Mouse (Mus musculus): ENCODE measurements around the gene Fndc3b. TPM values are rescaled to one million over a fixed set of nuclear protein-coding genes. Genes with fewer than 3 reads are reported as not detected.
A peak's percentile ranks its signal among the peaks of the same experiment; 100 is the strongest.

Gene Fndc3b
- total RNA-seq, 4 experiments from 2014 or later = 17.7 to 23.4 (median 21.2) TPM

DNA sequence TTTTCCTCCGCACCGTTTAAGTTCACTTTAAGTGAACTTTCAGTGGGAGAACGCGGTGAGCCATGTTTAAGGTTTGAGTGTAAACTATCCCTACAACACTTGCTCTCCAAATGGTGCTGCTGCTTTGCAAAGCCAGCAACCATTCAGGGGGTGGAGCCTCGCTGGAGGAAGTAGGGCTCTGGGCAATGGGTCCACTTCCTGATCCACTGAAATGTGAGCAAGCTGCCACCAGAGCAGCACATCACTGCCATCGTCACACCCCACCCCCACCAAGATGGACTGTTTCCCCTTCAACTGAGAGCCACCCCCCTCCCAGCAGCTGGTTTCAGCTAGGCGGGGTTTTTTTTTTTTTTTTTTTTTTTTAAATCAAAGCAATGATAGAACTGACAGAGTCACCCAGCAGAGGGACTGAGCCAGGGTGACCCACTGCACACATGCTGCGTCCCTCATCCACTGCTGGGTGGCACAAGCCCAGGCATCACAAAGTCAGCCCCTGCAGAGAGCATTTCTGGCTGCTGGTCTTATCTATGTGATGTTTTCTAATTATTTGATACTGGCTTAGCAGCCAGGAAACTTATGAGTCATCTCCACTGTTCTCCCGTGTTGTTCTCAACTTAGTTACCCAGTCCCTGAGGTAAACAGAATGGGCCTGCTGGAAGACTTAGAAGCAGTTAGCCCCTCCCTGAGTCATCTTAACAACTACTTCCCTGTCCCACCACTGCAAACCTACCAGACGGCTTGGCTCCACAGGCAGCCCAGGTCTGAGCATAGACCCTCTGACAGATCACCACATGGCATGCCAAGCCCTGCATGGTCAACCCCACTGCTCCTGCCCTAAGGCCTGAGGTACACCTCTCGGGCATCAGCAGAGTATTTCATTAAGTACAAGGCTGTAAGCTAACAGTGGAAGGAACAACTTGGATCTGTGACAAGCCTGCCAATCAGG is 112.4 kb downstream of the Fndc3b start:
- no peak for DNase-seq (ENCODE audit: low spot score in 2 of 2)

DNA sequence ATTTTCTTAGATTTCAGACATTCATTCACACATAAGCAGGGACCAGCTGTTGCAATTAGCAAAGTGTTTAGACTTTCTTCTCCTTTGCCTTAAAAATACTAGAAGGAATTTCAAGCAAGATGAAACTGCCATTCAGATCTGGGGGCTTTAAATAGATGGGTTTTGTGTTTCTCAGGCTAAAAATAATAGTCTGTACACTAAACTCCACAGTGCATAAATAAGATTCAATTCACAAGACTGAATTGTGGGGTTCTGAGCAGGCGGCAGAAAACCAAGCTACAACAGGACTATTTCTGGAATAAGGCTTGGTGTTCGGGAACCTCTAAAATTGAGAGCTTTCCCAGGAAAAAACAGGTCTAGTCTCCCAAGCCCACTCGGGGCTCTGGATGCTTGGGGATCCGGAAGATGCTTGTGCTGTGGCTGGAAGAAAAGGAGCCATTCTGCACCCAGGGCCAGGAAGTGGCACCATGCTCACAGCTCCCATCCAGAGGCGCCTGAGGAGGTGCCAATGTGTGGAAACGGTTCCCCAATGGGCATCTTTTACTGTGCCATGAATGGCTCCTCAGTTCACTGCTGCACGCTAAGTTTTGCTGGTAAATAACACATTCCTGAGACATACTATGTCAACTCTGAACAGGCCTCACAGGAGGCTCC is 117.5 kb downstream of the Fndc3b start:
- DNase-seq (ENCODE audit: low spot score in 2 of 2) = no peak

DNA sequence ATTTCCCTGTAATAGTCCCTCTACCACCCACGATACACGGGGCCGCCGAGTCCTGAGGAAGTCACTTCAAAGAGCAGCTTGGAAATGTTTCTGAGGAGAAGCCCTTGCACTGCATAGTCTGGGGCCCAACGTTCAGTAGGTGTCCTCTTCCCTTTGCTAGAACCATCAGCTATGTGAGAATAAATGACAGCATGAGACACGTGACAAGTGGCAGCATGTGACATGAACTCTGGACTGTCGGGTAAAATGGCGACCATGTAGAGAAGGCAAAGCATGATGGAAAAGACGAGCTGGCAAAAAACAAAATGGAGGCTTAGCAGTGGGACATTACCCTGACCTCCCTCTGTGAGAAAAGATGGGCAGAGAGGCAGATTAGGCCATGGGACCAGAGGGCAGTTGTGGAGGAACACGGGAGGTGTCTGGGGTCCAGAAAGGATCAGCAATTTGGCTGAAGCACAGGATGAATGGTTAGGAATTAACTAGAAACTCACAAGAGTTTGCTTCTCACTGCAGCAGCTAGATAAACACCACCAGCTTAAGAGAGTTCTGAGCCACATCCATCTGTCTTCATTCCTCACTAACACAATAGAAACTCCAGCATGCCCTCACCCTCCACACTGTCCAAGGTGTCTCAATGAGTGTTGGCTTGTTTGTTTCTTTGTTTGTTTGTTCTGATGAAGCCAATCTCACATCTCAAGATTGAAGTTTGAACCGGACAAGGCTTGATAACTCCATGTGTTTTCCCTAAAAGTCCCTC is 118.2 kb downstream of the Fndc3b start:
- DNase-seq (ENCODE audit: low spot score in 2 of 2) = no peak

DNA sequence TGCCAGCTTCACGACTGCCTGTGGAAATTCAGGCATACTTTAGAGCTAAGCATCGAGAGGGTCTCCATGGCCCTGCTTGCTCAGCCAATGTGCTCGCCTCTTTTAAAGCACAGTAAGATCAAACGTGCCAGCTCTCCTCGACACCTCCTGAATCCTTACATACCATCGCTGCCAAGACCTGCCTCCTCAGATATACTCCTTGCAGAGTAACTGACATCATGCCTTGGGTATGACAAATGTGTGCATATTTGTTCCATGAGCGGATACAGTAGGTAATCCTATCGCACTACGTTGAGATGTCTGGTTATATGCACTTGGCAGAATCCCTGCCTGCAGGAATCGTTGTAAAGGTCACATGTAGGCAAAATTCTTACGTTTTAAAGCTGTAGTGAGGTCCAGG is 120.3 kb downstream of the Fndc3b start:
- DNase-seq (ENCODE audit: low spot score in 2 of 2) = no peak

DNA sequence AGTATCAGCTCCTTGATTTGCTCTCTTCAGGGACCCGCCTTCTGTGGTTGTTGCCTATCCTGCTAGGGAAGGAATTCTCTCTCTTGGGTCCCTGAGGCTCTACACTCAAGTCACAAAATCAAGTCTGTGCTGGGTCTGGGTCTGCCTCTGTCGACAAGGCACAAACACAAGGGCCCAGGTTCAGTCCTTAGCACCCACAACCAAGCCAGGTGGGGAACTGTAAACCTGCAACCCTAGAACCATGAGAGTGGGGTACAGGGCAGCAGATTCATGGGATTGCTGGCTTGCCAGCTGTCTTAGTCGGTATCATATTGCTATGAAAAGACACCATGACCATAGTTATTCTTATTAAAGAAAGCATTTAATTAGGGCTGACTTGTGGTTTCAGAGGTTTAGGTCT is 121.8 kb downstream of the Fndc3b start:
- no peak for DNase-seq (ENCODE audit: low spot score in 2 of 2)

DNA sequence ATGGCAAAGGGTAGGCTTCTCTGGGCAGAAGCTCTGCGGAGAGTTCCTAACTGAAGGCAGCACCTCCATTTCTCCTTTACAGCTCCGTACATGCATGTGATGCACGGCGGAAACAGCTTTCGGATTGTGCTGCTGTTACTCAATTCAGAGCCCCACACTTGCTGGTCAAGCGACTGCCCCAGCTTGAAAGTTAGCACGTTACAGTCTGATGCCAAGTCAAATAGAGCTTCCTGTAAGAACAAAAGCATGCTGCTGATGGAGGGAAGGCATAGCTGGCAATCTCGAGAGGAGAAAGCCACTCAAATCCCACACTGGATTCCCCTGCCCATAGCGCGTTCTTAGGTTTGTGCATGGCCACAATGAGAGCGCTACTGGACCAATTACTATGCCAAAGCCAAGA is 122.5 kb downstream of the Fndc3b start:
- no peak for DNase-seq (ENCODE audit: low spot score in 2 of 2)

DNA sequence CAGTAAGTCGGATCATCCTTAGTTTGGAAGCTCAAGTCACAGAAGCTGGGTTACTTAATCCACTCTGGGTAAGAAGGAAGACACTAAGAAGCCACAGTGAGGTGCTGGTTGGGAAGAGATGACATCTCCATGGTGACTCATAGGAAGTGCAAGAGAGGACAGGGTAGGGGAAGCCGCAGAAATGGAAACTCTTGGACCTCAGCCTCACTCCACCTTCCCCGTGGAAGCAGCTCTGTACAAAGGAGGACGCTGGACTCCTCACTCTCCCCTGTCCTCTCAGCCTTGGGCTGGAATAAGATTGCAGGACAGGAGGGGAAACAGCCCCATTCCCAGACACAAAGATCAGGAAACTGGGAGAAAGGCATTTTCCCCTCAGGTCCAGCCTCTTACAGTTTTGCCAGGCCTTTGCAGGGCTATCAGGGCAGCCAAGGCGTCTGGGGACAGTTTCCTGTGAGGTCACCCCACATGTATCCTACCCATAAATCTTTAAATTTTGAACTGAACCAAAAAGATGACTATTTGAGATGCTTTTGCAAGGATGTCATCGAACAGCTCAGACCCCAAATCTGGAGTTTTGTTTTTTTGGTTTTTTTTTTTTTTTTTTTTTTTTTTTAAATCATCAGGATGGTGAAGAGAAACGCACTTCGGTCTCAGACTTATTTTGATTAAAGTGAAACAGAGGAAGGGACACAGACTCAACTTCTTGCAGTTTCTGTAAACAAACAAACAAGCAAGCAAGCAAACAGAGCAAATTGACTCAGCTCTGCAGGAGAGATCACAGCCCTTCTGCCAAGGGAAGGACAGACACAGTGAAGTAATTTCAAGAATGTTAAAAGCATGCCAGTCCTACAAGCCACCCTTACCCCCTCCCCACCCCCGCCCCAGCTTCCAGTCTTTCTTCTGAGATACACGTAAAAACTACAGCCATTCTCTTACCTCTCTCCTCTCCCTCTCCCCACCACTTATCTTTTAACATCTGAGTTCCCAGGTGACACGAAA is 126.2 kb downstream of the Fndc3b start:
- no peak for DNase-seq (ENCODE audit: low spot score in 2 of 2)

DNA sequence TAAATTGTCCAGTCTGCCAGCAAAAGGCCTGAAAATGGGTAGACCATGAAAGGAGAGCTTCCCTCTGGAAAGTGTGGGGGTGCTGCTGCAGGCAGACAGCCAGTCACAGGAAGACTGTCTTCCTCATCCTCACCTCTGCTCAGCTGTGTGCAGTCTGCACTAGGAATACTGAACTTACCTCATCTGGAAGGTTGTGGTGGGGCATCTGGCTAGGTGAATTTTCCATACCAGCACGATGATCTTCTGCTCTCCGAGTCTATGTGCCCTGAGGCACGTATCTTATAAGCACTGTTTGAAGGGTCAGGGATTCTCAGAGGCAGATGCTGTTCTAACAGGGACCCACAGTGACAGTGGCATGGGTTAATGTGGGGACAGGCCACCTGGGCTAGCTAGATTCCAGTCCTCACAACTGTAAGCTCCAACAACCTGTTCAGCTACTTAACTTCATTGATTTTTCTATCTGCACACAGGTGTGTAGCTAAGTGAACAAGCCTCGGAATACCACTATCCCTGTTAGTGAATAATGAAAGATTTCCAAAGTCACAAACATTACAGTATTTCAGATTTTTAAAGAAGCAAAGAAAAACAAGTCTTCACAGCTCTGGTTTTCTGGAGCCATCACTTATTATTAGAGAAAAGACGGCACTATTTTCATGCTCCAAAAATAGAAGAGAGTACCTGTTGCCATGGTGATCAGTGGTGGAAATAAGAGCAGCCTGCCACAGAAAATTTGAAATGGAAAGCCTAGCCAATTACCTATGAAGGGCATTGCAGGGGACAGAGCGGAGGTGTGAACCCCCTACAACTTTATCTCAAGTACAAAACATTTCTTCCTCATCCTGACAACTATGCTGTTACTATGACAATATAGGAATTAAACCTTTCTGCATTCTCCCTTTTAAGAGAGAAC is 128.9 kb downstream of the Fndc3b start:
- no peak for DNase-seq (ENCODE audit: low spot score in 2 of 2)

DNA sequence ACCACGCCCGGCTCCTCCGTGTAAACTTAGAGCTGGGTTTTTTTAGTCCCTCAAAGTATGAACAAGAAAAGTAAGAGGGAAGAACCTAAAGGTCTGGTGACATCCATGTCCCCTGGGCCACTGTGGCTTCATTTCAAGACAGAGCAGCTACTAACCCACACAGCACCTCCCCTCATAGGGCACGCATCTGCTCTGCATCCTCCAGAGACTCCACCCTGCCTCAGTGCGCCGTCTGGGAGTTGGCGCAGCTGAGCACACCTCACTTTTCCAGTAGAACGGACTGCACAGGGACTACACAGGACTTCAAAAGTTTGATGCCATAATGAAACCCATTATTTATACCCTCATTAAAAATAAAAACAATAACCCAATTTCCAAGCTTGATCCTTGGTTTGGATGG is 130.2 kb downstream of the Fndc3b start:
- no peak for DNase-seq (ENCODE audit: low spot score in 2 of 2)

DNA sequence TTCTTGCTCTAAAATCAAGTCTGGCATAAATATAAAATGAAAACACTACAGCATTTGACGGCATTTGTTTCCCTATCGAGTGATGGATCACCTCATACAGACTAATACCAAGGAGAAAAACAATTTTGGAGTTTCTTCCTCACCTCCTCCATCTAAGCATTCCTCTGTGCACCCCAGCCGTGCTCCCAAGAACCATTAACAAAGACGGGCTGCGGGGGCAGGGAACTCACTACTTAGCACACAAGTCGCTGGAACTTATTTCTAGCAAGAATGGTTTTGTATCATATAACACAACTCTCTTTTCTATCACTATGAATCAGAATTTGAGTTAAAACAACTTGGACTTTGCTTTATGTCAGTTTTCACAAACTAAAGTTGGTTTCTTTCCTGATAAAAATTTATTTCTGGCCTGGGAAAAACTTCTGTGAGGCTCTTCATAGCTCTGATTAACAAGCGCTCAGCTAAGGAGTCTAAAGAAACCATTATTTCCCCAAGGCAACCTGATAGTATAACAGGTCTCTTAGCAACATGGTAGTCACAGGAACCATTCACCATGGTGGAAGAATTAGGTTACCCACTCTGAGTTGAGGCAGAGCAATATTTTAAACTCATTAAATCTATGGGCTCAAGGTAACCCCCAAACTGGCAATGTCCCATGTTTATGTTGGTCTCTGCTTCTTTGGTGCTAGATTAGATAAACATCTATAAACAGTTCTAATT is 131.1 kb downstream of the Fndc3b start:
- DNase-seq (ENCODE audit: low spot score in 2 of 2) = no peak

DNA sequence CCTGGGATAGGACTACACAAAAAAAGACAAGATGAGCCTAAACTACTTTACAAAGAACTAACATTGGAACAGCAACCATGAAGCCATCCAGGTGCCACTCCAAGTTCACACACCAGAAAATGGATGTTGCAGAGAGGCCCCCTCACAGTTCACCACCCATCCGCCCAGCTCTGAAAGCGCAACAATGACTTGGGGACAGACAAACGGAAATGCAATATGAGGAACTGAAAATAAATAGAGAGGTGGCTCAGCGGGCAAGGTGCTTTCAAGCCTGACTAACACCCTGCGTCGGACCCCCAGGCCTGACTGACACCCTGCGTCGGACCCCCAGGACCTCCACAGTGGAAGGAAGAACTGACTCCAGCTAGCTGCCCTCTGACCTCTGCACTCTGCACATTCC is 131.9 kb downstream of the Fndc3b start:
- no peak for DNase-seq (ENCODE audit: low spot score in 2 of 2)

DNA sequence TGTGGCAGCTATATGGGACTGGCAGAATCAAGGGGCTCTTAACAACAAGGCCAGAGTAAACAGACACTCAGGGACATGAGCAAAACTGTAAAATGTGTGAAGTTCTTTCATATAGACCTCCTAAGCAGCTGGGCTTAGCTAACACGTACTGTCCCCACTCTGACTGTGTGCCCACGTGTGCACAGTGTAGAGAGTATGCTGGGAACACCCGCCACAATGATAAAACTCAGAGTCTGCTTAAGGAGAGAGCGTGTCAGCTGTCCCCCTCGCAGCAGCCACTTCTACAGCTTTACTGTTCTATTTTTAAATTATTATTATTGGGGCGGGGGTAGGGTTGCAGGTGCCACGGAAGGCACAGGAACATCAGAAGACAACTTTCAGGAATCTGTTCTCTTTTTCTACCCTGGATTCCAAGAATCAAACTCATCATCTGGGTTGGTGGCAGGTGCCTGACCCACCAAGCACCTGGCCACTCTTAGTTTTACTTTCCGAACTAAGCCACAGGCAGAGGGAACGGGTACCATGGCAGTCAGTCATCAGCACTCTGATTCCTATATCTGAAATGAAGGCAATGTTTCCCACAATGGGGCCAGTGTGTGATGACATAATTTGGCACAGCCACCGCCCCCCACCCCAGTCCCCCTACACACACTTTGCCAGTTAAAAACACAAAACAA is 133.6 kb downstream of the Fndc3b start:
- DNase-seq (ENCODE audit: low spot score in 2 of 2) = no peak

DNA sequence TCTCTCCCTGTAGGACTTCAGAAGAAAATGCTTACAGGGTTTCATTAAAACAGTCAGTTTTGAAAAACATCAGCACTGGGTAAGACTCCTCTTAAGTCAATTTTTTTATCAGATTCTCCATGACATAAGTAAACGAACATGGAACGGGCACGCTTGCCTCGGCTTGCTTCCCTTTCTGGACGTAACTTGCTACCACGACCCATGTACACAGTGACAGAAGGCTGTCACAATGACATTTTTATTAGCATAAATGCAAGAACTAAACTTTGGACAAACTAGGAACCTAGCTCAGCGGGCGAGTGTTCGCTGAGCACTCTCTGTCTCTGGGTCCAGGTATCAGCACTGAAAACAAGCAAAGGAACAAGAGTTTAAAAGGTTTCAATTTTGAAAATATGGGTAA is 136.9 kb downstream of the Fndc3b start:
- no peak for DNase-seq (ENCODE audit: low spot score in 2 of 2)

DNA sequence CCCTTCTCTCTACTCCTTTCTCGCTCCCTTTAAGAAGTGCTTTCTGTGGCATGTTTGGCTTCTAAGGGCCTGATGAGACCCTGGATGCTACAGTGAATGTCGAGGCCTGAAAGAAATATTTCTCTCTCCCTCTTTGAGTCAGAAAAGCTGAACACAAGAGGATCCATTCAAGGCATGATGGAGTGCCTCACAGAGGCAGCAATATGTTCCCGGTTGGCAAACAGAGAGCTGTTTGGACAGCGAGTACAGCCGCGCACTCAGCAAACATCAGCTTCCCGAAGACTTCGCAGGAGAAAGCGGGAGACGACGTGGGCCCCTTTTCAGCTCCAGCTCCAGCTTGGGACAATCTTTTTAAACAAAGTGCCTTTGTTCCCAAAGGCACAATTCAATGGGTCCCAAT is 137.6 kb downstream of the Fndc3b start:
- DNase-seq (ENCODE audit: low spot score in 2 of 2) = peak in 1 of 2 experiments; percentile 34

DNA sequence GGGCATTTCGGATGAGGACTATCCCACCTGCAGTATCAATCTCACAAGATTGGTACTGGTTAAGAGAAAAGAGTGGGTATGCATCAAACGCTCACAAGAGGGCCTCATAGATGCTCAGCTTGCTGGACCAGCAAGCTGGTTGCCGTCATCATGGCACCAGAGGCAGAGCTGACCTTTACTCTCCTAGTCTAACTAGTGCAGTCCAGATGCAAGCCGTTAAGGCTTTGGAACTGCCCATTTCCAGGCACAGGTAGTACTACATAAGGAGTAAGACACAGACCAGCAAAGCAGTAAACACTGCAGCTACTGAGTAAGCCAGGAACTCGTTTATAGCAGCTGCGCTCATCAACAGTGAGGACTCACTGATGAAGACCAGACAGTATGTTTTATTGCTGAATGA is 138.8 kb downstream of the Fndc3b start:
- no peak for DNase-seq (ENCODE audit: low spot score in 2 of 2)

DNA sequence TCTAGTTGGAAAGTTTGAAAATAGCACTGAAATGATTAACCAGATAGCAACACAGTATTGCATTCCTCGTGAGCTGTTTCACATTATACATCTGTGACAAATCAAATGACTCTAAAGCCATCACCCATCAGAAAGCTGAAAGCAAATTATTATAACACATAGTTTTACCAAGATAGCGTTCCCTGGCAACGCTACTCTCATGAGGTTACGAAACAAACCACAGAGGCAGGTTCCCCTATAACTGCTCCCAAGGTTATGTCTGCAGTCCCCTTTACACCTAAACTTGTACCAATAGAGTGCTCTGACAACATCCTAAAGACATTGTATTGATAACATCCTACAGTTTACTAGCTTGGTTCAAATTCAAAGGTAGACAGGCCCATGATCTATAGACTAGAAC is 145.8 kb downstream of the Fndc3b start:
- no peak for DNase-seq (ENCODE audit: low spot score in 2 of 2)

DNA sequence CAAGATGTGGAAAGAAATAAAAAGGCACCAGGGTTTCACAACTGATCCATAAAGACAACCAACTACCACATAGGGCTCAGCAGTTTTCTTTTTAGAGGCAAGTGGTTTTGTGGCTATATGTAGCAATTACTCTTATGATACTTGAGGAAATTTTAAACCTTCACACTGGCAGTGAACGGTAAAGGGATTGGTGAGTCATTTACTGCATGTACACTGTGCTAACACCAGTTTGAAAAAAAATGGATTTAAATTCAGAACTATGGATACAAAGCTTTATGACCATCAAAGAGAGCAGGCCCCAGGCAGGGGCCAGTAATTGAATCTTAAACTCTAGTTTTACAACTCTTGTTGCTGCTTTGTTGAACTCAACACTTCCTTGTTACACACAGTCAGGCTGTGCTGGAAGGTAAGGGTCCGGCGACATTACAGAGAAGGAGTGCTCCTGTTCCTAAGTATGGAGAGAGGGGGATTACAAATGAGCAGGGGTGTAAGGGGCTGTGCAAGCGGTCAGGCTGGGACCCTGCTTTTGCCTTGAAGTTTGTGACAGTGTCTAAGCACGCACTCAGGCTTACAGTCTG is 148.0 kb downstream of the Fndc3b start:
- DNase-seq (ENCODE audit: low spot score in 2 of 2) = no peak

DNA sequence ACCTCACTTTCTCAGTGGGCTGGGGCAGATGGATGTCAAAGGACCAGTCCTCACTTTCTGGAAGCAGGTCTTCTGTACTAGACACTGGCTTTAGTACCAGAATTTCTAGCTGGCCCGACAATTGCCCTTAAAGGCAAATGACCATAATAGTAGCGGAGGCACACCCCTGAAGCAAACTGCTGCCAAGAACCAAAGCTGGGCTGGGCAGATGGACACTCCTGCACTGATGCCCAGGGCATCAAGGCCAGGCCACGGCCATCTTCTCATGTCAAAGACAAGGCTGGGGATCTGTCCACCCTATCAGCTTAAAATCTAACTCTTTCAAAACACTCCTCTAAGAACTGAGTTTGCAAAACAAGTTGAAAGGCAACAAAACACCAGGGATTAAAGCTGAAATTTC is 148.6 kb downstream of the Fndc3b start:
- DNase-seq (ENCODE audit: low spot score in 2 of 2) = no peak

Data from layer of hippocampus, adult 8-10 months (tissue).